Mouse (Mus musculus): Measurements from ENCODE around the gene Kirrel. TPM values are rescaled to one million over a fixed set of nuclear protein-coding genes. Genes with fewer than 3 reads are reported as not detected.

Gene Kirrel
- total and polyA plus RNA-seq, 3 experiments, result not detected

- no peaks in the 10 kb centered on the region for H3K27me3 ChIP-seq (ENCODE audit: control insufficient read depth in 1 of 2, insufficient read depth in 2 of 2, low read length in 2 of 2)
- TF ChIP-seq EP300 (IDR thresholded peaks at IDR 0.05; ENCODE audit: low read depth in 1 of 2, low read length in 2 of 2) (no peak), ZNF384 (IDR thresholded peaks at IDR 0.05; ENCODE audit: low read depth, low read length) (no peak), GATA1 (IDR thresholded peaks at IDR 0.05; ENCODE audit: low read depth, low read length) (no peak), NELFE (IDR thresholded peaks at IDR 0.05; ENCODE audit: low read depth, low read length) (no peak), TBP (IDR thresholded peaks at IDR 0.05; ENCODE audit: low read depth, low read length) (no peak), CHD2 (IDR thresholded peaks at IDR 0.05; ENCODE audit: low read length) (no peak), KAT2A (conservative IDR thresholded peaks at IDR 0.05; ENCODE audit: low read depth, low read length) (no peak), MYC (IDR thresholded peaks at IDR 0.05; ENCODE audit: low read depth, low read length) (no peak), ZKSCAN1 (IDR thresholded peaks at IDR 0.05; ENCODE audit: low read depth, low read length) (no peak), RCOR1 (IDR thresholded peaks at IDR 0.05; ENCODE audit: low read depth, low read length) (no peak), JUND (IDR thresholded peaks at IDR 0.05; ENCODE audit: low read depth, low read length) (no peak), TAL1 (IDR thresholded peaks at IDR 0.05; ENCODE audit: low read length) (no peak), MYB (IDR thresholded peaks at IDR 0.05; ENCODE audit: low read depth, low read length) (no peak), CTCF (IDR thresholded peaks at IDR 0.05 in 2 of 3, conservative IDR thresholded peaks at IDR 0.05 in 1 of 3; ENCODE audit: control insufficient read depth in 1 of 3, insufficient read depth in 1 of 3, low read depth in 2 of 3, low read length in 3 of 3, poor library complexity in 1 of 3, severe bottlenecking in 1 of 3) (no peak), TCF12 (IDR thresholded peaks at IDR 0.05; ENCODE audit: low read depth, low read length) (no peak), NRF1 (IDR thresholded peaks at IDR 0.05; ENCODE audit: insufficient read depth, low read depth, low read length, poor library complexity, severe bottlenecking) (no peak), BHLHE40 (IDR thresholded peaks at IDR 0.05; ENCODE audit: borderline replicate concordance, low read depth, low read length) (no peak), E2F4 (IDR thresholded peaks at IDR 0.05; ENCODE audit: borderline replicate concordance, low read depth, low read length) (no peak)
- no peak overlapping the region for H3K4me3 ChIP-seq (ENCODE audit: control insufficient read depth in 1 of 2, insufficient read depth in 1 of 2, low read depth in 2 of 2, low read length in 2 of 2)
- no peaks in the 10 kb centered on the region for H3K36me3 ChIP-seq (ENCODE audit: control insufficient read depth in 1 of 2, insufficient read depth in 2 of 2, low read length in 2 of 2)
- no peaks in the 10 kb centered on the region for H3K9me3 ChIP-seq (replicated peaks; ENCODE audit: insufficient read depth, low read length)
- no peaks in the 10 kb centered on the region for H3K4me1 ChIP-seq (ENCODE audit: control insufficient read depth in 1 of 2, insufficient read depth in 2 of 2, low read length in 2 of 2)
- no peak overlapping the region for H3K27ac ChIP-seq (ENCODE audit: control insufficient read depth, low read depth, low read length)
- H3K9ac ChIP-seq (ENCODE audit: control insufficient read depth, low read depth, low read length, poor library complexity, severe bottlenecking), result no peak overlapping the region
- no peaks in the 10 kb centered on the region for H3K79me2 ChIP-seq (ENCODE audit: control insufficient read depth, insufficient read depth, low read length, poor library complexity)
- no peak for DNase-seq (ENCODE audit: low read depth, low spot score)
These were observed 21.5 kb downstream of the Kirrel start for GRCm38 (mm10) chr3:87153038-87153437.

GRCm38 (mm10) chr3:87152111-87152738 is 22.3 kb downstream of the Kirrel start:
- Histone ChIP-seq H3K79me2 (ENCODE audit: control insufficient read depth, insufficient read depth, low read length, poor library complexity) (no peaks in the 10 kb centered on the region), H3K36me3 (ENCODE audit: control insufficient read depth in 1 of 2, insufficient read depth in 2 of 2, low read length in 2 of 2) (no peaks in the 10 kb centered on the region), H3K4me1 (ENCODE audit: control insufficient read depth in 1 of 2, insufficient read depth in 2 of 2, low read length in 2 of 2) (no peaks in the 10 kb centered on the region), H3K9ac (ENCODE audit: control insufficient read depth, low read depth, low read length, poor library complexity, severe bottlenecking) (no peak overlapping the region), H3K27ac (ENCODE audit: control insufficient read depth, low read depth, low read length) (no peak overlapping the region), H3K27me3 (ENCODE audit: control insufficient read depth in 1 of 2, insufficient read depth in 2 of 2, low read length in 2 of 2) (no peaks in the 10 kb centered on the region), H3K9me3 (replicated peaks; ENCODE audit: insufficient read depth, low read length) (no peaks in the 10 kb centered on the region), H3K4me3 (ENCODE audit: control insufficient read depth in 1 of 2, insufficient read depth in 1 of 2, low read depth in 2 of 2, low read length in 2 of 2) (no peak overlapping the region)
- DNase-seq (ENCODE audit: low read depth, low spot score), result no peak
- TF ChIP-seq POLR2A (IDR thresholded peaks at IDR 0.05; ENCODE audit: control insufficient read depth in 1 of 2, insufficient read depth in 1 of 2, low read depth in 1 of 2, low read length in 2 of 2, poor library complexity in 1 of 2) (no peak), CHD1 (IDR thresholded peaks at IDR 0.05; ENCODE audit: low read depth, low read length) (no peak), GABPA (IDR thresholded peaks at IDR 0.05; ENCODE audit: low read depth, low read length) (no peak), BHLHE40 (IDR thresholded peaks at IDR 0.05; ENCODE audit: borderline replicate concordance, low read depth, low read length) (no peak), MEF2A (IDR thresholded peaks at IDR 0.05; ENCODE audit: extremely low read depth, insufficient replicate concordance, low read depth, low read length, poor library complexity, severe bottlenecking) (no peak), JUND (IDR thresholded peaks at IDR 0.05; ENCODE audit: low read depth, low read length) (no peak), RCOR1 (IDR thresholded peaks at IDR 0.05; ENCODE audit: low read depth, low read length) (no peak), MAX (IDR thresholded peaks at IDR 0.05; ENCODE audit: low read length) (no peak), POLR2AphosphoS2 (IDR thresholded peaks at IDR 0.05; ENCODE audit: low read length) (no peak), CTCF (IDR thresholded peaks at IDR 0.05 in 2 of 3, conservative IDR thresholded peaks at IDR 0.05 in 1 of 3; ENCODE audit: control insufficient read depth in 1 of 3, insufficient read depth in 1 of 3, low read depth in 2 of 3, low read length in 3 of 3, poor library complexity in 1 of 3, severe bottlenecking in 1 of 3) (no peak), SIN3A (IDR thresholded peaks at IDR 0.05; ENCODE audit: low read length) (no peak), TCF12 (IDR thresholded peaks at IDR 0.05; ENCODE audit: low read depth, low read length) (no peak), MXI1 (IDR thresholded peaks at IDR 0.05; ENCODE audit: low read depth, low read length) (no peak), EP300 (IDR thresholded peaks at IDR 0.05; ENCODE audit: low read depth in 1 of 2, low read length in 2 of 2) (no peak)

All from MEL (cell line).